Mouse (Mus musculus) bone marrow, adult 2 months (tissue): Measurements from ENCODE around the gene Tmem30a.

Source experiments
- CTCF ChIP-seq: fragments of 200-500 bp; IDR thresholded peaks from 2 replicates; pipeline ENCODE4 v1.5.1; 2011; ENCODE audit warnings: low read length, control low read depth; ENCODE audit not compliant: control insufficient read depth, insufficient read depth
- POLR2A ChIP-seq: fragments of 200-500 bp; IDR thresholded peaks from 2 replicates; pipeline ENCODE4 v1.6.1; 2011; ENCODE audit warnings: low read depth, mild to moderate bottlenecking, control low read depth, low read length, borderline replicate concordance; ENCODE audit not compliant: control insufficient read depth

DNA sequence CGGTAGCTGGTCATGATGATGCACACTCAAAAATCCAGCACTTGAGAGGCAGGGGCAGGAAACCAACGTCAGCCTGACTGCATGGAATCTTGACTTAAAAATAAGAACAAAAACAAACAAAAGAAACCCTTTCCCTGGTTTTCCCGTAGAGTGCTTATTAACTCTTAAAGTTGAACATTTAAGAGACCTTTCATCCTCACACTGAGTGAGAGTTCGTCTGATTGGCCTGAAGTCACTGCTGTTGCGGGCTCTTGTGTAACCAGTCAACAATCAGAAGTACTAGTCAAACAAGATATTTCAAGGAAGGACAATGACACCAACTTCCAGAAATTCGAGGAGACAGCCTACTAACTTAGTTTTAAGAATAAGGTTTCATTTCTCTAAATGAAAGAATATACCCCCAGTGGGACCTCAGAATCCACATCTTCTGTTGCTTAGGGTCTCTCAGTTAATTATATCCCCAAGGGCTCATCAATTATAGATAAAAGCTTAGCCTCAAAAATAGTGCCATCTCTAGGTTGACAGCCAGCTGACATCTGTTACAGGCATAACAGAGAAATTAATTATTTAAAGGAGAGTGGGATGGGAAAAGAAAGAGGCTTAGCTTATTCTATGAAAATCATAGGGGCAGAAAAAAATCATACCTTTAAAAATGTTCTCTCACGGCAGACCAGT is 3.3 kb upstream of the Tmem30a start:
- TF ChIP-seq CTCF (no peak), POLR2A (no peak)
